Mouse (Mus musculus): ENCODE data around the gene Gbgt1. TPM values are rescaled to one million over a fixed set of nuclear protein-coding genes. Genes with fewer than 3 reads are reported as not detected.
A peak's percentile ranks its signal among the peaks of the same experiment; 100 is the strongest.
"Not testable (repeated sequence)": the region's sequence is repeated elsewhere in the genome, so short reads cannot be mapped to it uniquely, and the experiment has no call there.

Gbgt1 gene
- total and polyA plus RNA-seq, 3 experiments = 1.6 to 4.6 (median 3.7) TPM

DNA sequence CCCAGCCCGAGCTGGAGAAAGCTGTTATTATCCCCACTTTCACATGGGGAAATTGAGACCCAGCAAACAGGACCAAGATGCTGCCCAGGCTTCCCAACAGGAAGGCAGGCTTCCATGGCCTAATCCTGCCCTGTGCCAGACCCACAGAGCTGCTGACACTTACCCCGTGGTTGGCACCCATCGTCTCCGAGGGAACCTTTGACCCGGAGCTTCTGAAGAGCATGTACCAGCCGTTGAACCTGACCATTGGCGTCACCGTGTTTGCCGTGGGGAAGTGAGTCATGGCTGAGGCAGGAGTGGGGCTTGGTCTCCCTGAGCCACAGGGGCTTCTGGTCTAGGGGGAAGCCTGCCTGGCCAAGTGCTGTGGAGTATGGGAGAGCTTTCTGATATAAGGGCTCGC lies 6.3 kb downstream of the Gbgt1 start:
- DNase-seq = no peak

DNA sequence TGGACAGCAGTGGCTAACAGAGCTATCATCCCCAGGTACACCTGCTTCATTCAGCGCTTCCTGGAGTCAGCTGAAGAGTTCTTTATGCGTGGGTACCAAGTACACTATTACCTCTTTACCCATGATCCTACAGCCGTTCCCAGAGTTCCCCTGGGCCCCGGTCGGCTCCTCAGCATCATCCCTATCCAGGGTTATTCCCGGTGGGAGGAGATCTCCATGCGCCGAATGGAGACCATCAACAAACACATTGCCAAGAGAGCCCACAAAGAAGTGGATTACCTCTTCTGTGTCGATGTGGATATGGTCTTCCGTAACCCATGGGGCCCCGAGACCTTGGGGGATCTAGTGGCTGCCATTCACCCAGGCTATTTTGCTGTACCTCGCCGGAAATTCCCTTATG lies 8.0 kb downstream of the Gbgt1 start:
- DNase-seq = no peak

DNA sequence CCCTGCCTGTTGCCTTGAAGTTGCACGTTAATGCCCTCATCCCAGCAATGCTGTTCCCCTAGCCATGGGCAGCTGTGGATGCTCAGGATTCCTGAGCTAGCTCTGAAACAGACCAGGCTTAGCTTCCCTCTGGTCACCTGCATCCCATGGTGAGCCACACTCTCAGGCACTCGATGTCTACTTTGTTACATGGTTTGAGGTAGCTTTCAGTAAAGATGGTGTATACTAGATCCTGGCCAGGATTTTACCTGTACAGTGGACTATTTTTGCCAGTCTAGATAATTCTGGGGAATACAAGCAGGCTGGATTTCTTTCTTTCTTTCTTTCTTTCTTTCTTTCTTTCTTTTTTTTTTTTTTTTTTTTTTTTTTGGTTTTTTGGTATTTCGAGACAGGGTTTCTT lies 9.1 kb downstream of the Gbgt1 start, which contains the start of gene Gm10134:
Gene Gm10134, plus strand, starts transcription at position 301 of the 400 bp plus-strand sequence.
- DNase-seq = no peak

DNA sequence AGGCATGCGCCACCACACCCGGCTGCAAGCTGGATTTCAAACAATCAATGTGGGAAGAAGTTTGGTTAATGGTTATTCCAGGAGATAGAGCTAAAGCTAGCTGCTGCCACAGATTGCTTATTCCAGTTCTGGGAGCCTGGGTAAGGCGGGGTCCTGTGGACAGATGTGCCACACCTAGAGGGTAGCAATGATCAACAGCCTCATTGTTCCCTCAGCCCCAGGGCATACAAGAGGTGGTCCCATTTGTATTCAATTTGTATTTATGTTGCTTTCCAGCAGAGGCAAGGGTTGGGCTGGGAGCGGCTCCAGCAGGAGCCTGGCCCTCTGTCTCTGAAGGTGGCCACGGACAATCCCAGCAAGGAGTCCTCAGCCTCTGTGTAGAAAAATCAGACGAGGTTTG lies 9.6 kb downstream of the Gbgt1 start:
- DNase-seq = no peak

DNA sequence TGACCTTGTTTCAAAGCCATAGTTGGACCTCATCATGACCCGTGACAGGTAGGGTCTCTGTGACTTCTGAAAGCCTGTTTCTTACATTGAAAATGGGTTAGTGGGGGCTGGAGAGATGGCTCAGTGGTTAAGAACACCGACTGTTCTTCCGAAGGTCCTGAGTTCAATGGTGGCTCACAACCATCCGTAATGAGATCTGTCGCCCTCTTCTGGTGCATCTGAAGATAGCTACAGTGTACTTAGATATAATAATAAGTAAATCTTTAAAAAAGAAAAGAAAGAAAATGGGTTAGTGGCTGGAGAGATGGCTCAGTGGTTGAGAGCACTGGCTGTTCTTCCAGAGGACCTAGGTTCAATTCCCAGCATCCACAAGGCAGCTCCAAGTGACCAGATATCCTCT lies 14.9 kb downstream of the Gbgt1 start:
- not testable (repeated sequence) for DNase-seq

DNA sequence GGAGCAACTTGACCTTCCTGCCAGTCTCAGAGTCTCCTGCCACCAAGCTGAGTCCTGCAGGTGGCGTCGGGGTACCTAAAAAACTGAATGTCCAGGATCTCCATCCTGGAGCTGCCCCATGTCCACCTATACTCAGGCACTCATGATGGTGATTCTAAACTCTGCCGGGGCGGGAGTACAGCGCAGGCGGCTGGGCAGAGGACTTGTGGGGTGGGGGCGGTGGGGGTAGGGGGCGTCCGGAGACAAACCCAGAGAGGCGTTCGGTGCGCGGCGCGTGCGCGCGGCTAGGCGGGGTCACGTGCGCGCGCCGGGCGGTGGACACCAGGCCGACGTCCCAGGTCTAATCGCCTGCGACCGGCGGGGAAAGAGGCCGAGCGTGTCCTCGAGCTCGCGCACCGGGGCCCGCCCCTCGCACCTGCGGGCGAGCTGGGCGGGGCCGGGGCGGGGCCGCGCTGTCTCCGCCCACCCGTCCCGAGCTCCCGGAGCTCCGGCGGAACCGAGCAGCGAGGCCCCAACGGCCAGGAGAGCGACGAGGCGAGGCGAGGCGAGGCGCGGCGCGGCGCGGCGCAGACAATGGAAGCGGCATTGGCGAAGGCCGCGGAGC lies 16.2 kb downstream of the Gbgt1 start, which contains the start of gene Ralgds:
Gene Ralgds, plus strand, starts transcription at position 328 of the 604 bp plus-strand sequence.
- DNase-seq = peak; percentile 75

DNA sequence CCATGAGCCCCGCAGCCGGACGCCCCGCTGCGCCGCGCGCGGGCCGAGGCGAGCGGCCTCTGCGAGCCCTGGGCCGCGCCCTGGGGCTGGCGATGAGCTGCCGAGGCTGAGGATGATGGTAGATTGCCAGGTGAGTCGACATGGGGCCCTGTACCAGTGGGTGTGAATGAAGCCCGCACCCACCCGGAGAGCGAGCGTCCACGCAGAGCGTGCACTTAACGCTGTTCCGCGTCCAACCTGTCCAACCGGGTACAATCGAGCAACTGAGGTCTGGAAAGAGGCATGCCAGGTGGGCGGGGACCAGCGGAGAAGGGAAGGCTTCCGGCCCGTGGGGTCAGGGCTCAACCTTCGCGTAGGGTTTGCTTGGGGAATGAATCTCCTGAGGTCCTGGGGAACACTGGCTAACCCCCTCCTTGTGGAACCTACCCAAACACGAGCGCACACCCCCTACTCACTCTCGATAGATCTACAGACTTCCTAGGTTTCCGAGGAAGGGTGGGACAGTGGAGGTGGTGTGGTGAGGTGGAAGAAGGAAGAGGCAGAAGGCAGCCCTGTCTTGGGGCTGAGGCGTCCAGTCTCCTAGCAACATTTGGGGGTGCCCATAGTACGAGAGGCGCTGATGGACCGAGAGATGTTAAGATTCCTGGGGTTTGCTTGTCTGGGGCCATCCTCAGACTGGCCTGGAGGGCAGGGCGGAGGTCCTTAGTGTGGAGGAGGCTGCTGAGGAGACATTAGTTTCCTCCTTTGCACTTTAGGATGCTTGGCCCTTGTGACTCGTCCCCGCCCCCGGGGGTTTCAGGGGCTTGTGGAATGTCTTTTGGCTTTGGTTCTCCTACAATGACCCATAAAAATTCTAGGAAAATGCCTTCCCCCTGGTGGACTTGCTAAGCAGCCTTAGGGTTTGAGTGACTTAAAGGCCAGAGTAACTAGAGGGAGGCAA lies 17.0 kb downstream of the Gbgt1 start:
- peak; percentile 40 for DNase-seq

DNA sequence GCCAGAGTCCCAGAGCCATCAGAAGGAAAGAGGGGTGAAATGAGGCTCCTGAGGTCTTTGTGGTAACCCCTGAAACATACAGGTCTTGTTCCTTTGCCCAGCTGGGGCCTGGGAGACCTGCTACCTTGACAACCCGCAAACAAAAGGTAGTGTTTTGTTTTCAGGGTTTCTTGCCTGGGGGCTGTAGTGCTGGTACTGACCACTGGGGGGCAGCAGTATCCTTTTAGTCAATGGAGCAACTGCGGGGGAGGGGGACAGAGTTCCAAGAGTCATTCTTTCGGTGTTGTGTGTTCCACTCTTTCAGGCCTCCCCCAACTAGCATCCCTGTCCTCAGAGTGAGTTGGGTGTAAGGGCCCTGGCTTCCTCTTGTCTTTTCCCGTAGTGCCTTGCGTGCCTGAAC lies 17.8 kb downstream of the Gbgt1 start:
- DNase-seq = peak; percentile 72

DNA sequence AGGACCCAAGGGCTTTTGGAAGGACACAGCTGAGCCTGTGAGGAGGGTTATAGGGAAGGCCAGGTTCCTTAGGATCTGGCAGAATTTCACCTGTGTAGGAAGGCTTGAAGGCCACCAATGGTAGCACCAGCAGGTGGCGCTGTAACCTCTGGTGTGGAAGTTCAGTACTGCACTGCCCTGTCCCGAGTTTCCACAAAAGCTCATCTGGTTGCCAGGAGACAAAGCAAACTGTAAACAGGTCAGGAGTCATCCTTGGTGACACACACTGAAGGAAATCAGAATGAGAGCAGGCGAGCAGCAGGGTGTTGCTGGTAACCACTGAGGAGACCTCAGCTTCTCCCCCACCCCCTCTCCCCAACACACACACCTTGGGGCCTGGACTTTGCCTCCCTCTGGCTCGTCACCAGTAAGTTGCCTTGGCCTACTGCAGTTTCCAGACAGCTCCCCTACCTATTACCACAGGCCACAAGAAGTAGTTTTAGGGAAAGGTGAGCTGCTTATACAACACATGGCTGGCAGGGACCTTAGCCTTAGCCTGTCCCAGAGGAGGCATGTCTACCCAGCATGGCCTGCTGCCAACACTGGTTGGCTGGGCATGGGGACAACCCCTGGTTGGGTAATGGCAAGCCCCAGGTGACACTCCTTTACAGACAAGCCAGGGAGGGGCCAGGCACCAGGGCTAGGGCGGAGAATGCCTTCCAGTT lies 20.7 kb downstream of the Gbgt1 start:
- peak; percentile 83 for DNase-seq

DNA sequence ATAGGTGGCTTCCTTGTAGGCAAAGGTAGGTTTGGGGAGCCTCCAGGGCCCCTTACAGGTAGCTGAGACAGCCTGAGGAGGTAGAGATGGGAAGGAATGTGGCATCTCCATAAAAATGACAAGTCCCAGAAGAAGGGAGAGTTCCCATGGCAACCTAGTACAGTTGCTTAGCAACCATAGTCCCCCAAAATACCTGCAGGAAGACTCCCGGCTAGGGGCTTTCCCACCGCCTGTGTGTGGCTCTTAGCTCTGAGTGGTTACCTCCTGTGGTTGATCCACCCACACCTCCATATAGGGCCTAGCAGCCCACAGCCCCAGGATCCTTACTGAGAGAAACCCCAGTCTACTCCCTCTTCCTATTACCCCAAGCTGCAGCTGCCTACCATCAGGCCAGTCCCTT lies 21.5 kb downstream of the Gbgt1 start:
- DNase-seq = no peak

DNA sequence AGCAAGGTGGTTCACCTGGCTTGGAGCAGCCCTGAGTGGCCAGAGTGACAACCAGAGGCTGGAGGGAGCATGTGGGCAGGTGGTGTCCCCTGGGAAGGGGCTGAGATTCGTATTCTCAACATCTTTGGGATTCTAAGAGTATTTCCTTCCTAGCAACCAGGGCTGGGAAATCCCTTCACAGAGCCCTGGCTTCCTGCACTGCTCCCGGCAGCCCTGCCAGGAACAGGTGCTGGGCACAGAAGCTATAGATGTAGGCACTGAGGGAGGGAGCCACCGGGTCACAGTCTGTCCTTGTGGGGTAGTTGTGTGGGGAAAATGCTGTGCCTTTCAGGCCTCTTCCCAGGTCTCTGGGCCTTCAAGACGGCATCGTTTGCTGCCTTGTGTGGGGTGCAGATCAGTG lies 23.9 kb downstream of the Gbgt1 start:
- DNase-seq = no peak

DNA sequence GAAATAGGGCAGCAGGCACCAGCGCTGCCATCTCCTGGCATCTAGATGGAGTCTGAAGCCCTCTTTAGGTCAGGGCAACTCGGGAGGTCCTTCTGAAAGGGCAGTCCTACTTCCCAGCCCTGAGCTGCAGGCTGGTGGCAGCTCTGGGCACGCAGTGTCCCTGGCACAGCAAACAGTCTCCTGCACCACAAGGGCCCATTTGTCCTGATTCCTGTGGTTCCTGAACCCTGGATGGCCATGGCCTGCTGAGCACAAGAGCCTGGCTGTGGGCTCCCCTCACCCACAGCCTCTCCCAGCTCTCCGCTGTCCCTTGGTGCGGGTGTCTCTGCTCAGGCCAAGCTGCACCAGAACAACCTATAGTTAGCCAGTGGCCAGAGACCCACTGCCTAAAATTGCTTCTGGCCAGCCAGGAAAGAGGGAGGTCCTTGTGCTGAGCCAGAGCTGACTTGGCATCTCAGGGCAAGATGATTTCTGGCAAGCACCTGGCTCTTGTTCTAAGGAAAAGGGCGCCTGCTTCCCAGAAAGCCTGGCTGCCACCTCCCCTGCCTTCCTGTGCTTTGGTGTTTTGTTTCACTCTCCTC lies 25.0 kb downstream of the Gbgt1 start:
- no peak for DNase-seq

DNA sequence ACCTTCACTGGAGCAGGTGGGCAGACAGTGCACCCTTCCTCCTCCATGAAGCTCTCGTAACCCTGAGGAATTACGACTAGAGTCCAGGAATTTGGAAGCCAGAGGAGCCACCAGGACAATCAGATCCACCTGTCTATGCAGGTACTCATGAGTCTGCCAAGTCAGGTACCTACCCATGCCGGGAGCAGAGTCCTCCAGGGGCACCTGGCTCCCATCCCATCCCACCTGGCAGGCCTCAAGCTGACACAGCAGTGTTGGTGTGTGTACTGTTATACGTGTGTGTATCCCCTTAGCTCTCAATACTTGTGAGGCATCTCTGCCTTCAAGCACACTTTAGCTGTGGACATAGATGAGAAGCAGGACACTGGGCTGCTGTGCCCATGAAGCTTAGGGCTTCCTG lies 25.5 kb downstream of the Gbgt1 start:
- no peak for DNase-seq

DNA sequence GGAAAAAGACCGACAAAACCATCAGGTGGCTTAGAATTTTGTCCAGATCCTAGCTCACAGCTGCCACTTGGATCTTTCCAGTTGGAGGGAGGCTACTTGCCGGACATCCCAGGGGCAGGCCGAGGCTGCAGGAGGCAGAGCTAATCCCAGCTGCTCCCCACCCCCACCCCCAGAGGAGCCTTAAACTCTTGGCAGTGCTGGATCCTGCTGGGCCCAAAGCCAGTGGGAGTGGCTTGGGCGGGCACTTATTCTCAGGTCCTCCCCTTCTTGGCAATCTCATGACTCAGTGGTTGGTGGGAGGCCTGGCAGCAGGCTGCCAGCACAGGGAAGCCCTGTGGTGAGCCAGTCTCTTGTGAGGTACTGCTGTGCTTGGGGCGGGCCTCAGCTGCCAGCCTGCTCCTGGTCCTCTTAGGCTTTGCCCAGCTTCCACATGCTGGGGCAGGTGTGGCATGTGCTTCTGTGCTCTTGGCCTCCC lies 27.0 kb downstream of the Gbgt1 start:
- DNase-seq = peak; percentile 96

DNA sequence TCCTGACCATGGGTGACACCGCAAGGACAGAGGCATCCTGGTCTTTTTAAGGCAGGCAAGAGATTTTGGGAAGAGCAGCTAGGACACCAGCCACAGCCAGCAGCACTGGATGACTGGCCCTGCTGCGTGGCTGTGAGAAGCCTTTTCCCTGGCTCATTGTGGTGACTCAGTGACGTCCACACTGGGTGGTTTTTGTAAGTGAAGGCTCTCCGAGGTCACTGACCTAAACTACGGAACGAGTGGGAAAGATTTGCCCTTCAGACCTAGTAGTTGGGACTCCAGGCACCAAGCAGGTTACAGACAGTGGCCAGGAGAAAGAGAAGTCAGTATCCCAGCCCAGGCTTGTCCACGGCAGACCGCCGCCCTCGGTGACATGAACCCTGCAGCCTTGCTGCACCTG lies 27.7 kb downstream of the Gbgt1 start:
- peak; percentile 85 for DNase-seq

DNA sequence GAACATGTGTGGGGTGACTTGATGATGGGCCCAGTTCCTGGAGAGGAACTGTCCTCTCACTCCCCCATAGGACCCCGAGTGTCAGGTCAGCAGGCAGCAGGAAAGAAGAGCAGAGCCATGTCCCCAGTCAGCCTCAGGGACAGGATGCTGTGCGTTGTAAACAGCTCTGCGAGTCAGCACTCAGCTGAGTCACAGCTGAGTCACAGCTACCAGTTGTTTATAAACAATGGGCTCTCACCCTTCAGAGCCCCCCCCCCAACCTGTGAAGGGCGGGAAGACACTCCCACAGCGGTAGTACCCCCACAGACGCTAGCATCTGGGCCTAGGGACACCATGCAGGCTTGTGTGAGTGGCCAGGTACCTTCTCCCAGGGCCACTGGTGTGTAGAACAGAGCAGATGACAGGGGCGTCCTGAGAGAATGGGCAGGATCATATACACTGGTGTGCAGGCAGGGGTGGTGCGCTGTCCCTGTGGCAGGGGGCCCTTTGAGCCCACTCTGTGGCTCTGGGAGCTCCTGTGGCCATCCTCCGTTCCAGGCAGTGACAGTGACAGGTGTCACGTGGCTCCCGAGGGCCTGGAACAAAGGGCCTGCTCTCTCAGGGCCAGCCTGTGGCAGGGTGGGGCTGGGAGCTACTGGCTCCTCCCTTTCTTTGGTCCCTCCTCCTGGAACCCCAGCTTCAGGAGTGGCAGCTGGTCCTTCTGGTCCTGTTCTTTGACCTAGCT lies 28.7 kb downstream of the Gbgt1 start:
- peak; percentile 92 for DNase-seq

DNA sequence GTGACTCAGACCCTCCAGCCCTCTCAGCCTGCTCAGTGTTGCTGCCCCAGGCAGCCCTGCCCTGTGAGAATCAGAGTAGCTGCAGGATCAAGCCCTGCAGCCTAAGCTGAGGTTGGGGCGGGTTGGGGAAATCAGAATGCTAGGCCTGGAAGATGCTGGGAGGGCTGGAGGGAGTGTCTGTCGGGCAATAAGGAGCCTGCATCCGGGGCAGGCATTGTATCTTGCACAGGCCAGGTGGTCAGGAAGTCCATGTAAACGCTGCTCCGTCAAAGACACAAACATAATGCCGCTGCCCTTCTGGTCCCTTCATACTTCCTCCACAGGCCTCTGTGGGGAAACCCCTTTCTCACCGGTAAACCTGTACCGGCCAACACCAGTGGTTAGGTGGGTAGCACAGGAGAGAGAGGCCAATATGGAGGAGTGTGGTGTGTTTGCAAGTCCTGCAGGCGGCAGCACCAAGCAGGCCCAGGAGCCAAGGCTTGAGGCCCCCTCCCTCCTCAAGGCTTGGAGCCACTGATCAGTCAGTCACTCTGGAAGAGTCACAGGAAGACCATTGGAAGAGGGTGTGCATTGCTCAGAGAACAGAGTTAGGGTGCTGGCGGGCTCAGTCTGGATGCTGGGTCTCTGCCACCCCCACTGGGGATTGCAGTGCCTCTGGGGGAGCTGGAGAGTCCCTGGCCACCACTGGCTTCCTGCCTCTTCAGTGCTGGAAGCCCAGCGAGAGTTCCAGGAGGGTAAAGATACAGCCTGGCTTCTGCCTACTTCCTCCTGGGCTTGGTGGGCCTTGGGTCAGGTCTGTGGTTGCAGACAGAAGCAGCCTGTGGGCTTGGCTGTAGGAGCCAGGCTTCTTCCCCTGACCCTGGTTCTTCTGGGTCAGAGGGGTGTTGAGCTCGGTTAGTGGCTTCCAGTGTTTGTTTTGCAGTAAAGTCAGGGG lies 29.5 kb downstream of the Gbgt1 start:
- DNase-seq = no peak

DNA sequence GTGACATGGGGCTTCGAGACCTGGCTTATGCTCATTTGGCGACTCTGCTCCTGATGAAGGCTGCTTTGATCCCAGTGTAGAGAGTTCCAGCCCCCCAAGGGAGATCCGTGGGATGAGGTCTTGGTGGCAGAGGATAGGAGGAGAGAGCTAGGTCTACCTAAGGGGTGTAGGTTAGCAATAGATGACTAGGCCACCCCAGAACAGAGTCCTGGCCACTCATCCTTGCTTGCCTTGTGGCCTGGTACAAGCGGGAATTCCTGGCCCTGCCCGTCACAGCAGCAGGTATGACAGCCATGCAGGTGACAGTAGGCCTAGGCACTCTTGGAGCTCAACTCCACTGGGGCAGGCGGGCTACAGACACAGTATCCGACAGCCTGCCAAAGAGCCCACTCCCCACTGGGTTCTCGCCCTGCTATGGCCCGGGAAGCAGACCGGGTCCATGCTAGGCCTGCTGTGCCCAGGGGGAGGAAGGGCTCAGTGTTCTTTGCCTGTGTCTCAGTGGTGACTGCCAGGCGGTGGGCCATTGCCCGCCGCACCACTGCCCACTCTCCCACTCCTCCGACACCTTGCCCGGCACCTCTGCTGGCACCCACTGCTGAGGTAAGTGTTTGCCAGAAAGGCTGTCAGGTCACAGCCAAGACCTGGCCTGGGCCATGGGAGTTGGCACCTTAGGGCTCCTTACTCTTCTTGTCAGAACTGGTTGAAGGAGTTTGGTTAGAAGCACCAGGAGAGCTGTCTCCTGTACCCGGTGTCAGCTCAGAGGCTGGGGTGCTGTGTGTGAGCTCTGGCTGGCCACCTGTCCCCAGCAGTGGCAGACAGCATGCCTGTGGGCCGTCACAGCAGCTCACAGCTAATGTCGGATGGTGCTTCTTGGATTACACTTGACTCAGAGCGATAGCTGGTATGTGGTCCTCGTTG lies 31.0 kb downstream of the Gbgt1 start:
- DNase-seq = no peak

DNA sequence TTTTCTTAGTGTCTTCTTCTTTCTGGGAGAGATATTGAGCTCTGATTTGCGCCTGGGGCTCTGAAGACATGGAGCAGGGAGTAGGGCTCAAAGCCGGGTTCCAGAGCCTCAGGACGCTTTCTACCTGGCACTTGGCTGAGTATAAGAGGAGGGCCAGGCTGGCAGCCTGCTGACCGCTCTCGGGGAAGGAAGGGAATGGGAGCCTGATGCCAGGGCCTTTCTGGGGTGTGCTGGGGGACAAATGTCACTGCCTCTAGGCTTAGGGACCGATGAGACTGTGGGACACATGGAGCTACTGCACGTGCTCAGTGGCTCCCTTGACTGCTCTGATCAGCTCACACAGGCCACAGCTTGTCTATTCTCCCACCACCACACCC lies 31.7 kb downstream of the Gbgt1 start:
- no peak for DNase-seq
